Mouse (Mus musculus): ENCODE measurements around the gene Tmc7.

The Tmc7 gene

GRCm38 (mm10) chr7:118499784-118500435 lies 84.6 kb downstream of the Tmc7 start:
- no peak for DNase-seq (ENCODE audit: low spot score)

GRCm38 (mm10) chr7:118498984-118499783 lies 85.4 kb downstream of the Tmc7 start:
- no peak for DNase-seq (ENCODE audit: low spot score)

DNA sequence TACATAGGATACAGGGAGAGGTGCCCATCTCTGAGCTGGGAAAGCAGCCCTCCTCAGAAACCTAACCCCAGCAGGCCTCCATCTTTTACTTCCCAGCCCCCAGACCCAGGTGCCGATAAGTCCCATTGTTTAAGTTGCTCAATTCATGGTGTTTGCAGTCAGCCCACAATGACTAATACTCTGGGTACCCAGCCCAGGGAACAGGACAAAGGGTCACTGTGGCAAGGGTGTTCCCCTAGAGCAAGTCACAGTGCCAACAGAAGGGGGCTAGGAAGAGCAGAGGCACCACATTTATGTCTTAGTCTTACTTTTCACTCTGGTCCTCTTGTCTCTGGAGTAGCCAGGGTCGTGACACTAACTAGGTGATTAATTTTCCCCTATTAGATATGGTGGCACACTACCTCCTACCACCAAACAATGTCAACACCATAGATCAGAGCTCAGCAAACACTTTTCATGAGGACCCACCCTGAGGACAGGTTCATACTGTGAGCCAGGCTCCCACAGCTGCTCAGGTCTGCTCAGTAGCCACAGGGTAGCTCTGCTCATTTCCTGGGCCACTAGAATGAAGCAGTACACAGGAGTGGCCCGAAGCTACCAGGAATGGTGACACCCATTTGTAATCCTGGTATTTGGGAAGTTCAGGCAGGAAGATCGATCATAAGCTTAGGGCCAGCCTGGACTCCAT lies 89.5 kb downstream of the Tmc7 start:
- no peak for DNase-seq (ENCODE audit: low spot score)

- DNase-seq (ENCODE audit: low spot score) = no peak
These were observed 90.6 kb downstream of the Tmc7 start for GRCm38 (mm10) chr7:118493892-118494291.

GRCm38 (mm10) chr7:118491431-118492147 lies 92.9 kb downstream of the Tmc7 start, which contains the start of gene Itpripl2:
Itpripl2 (minus strand) TSS chr7:118491975.
- peak; percentile 58 for DNase-seq (ENCODE audit: low spot score)

DNA sequence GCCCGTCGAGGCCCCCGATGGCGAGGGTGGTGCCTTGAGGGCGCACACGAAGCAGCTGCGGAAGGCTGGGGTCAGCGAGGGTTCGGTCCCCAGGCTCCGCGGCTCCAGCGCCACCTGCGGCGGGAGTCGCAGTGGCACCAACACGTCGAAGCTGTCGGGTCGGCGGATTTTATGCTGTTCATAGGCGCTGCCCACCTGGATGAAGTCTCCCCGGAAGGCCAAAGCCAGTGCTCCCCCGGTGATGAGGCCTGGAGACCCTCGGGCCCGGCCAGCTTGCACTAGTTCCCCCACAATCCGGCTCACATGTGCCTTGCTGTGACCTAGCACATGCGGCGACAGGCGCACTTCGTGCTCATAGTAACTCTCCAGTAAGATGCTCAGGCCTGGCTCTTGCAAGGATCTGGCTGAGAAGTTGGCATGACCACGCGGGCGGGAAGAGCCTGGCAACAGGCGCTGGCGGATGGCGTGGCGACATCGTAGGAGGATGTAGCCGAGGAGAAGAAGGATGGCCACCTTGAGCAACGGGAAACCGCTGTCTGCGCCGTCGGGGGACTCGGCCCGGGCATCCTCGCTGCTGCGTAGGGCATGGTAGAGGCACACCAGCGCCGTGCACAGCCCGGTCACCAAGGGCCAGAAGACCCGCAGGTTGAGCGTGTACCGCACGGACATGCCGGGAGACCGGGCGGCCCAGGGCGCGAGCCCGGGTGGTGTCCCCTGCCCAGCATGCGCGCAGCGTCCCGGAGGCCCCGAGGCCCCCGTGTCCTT lies 93.7 kb downstream of the Tmc7 start:
- peak; percentile 13 for DNase-seq (ENCODE audit: low spot score)

GRCm38 (mm10) chr7:118489706-118490665 lies 94.5 kb downstream of the Tmc7 start:
- DNase-seq (ENCODE audit: low spot score) = no peak

DNA sequence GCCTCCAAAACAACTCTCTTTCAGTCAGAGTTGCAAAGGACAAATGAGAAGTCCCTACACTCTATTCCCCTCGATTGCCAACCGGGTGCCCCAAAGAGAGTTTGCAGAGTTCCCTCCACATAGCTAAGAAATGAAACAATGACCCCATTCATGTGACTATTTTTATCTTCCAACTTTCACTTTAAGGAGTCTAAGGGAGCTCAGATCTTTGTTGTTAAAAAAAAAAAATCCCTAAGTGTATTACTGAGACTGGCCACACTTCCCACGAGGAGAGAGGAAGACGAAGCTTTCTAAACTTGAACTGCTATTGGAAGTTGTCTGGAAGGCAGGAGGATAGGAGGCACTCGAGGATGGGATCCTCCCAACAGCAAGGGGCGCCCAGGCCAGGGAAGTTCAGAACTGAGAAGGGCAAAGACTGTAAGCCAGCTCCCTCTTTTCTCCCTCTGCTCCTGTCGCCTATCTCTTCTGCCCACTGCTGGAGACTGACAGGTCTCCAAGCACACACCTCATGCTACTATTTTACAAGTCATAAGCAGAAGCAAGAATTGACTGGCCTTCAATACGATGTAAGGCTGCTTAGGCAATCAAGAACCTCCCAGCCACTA lies 96.4 kb downstream of the Tmc7 start:
- DNase-seq (ENCODE audit: low spot score) = no peak

DNA sequence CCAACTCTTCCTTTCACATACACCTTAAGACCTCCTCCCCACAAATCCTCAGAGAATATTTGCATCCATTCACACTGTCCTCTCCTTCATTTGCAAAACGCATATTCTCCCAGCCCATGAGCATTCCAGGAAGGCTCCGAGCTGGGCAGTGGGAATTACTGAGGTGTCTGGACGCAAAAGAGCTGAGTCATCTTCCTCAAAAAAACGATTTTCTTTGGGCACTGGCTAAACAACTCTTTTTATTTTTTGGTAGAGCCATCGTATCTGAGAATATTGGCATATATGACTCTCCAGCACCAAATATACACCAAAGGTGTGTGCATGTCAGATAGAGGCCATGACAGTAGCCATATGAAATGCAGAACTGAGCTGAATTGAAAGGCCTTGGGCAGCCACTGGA lies 97.6 kb downstream of the Tmc7 start:
- DNase-seq (ENCODE audit: low spot score) = no peak

All from ovary, postnatal 14 days (tissue).